Mouse (Mus musculus): Measurements from ENCODE around the gene Pramel3. TPM values are rescaled to one million over a fixed set of nuclear protein-coding genes. Genes with fewer than 3 reads are reported as not detected.
"Not testable (repeated sequence)": the region's sequence is repeated elsewhere in the genome, so short reads cannot be mapped to it uniquely, and the experiment has no call there.

Gene Pramel3
- total RNA-seq (2021): not detected

GRCm38 (mm10) chrX:135302007-135302406 lies at the start of gene Pramel3:
Gene Pramel3 (plus strand): TSS chrX:135302307.
- intact Hi-C loops (cut with DNase I); DNase-seq: not testable (repeated sequence)

DNA sequence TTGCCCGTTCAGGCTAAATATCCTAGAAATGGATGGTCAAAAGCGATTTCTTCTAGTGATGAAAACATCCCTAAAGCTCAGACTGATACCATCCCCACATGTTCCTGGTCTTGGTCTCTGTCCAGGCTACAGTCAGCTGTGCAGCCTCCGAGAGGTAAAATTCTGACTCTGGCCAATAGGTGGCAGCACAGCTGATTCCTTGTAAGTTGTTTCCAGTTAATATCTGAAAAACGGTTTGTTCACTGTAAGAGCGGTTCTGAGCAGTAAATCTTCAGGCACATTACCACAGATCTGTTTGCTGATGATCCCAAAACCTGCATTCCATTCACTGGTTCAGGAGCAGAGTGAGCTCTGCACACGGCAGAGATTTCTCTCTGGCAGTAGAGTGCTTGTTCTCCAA lies 58.6 kb downstream of the Pramel3 start:
- intact Hi-C loops (cut with DNase I): not testable (repeated sequence)

GRCm38 (mm10) chrX:135361943-135362342 lies 59.8 kb downstream of the Pramel3 start:
- DNase-seq; intact Hi-C loops (cut with DNase I): not testable (repeated sequence)

More for the DNA sequence above, 58.6 kb downstream of the Pramel3 start:
- not testable (repeated sequence) for DNase-seq

Other genes starting within 250 kb of the Pramel3 start
- gene Gm15023, start 124.7 kb upstream of the Pramel3 start, total RNA-seq (2021): not detected
- gene Tceal6, start 91.6 kb upstream of the Pramel3 start, total RNA-seq (2021): 10 to 100 TPM; 42.9 to 56.5 TPM
- gene Gm5128, start 71.0 kb downstream of the Pramel3 start, total RNA-seq (2021): not detected
- gene Gm7903, start 131.5 kb downstream of the Pramel3 start, total RNA-seq (2021): not detected
- gene AV320801, start 192.3 kb downstream of the Pramel3 start, total RNA-seq (2021): not detected

All from left cerebral cortex, postnatal 4 days (tissue).